Mouse (Mus musculus) CD4-positive, CD25-positive, alpha-beta regulatory T cell, adult 4 months (primary cell): ENCODE data around the gene Pgm5. TPM values are rescaled to one million over a fixed set of nuclear protein-coding genes. Genes with fewer than 3 reads are reported as not detected.
"Not testable (repeated sequence)": the region's sequence is repeated elsewhere in the genome, so short reads cannot be mapped to it uniquely, and the experiment has no call there.

ENCODE experiments used
- ATAC-seq: one replicate; pipeline ENCODE4 v1.8.0; 2017
- polyA plus RNA-seq, 2 experiments: library from polyadenylated mRNA; unstranded; fragments of 100-300 nt; shearing (Covaris generic); gene quantifications; one replicate each; pipeline ENCODE4 v1.2.1; 2017

Gene Pgm5
- polyA plus RNA-seq, 2 experiments from 2014 or later: not detected

DNA sequence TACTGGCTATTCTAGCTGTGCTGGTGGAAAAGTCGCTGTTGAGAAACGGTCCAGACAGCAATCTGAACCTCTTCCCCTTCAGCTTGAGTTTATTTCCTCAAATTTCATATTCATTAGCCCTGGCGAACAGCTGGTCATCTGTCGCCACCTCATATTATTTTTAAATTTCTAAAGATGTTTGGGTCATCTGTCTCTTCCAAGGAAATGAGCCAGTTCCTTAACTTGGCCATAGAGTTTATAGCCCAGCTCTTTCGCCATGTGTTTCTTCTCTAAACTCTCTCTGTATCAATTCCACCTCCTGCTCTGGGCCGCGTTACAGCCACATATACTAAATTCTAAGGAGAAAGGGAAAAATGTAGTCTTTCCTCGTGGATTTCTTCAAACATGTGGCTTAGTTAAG, 158.0 kb downstream of the Pgm5 start:
- no peak for ATAC-seq

DNA sequence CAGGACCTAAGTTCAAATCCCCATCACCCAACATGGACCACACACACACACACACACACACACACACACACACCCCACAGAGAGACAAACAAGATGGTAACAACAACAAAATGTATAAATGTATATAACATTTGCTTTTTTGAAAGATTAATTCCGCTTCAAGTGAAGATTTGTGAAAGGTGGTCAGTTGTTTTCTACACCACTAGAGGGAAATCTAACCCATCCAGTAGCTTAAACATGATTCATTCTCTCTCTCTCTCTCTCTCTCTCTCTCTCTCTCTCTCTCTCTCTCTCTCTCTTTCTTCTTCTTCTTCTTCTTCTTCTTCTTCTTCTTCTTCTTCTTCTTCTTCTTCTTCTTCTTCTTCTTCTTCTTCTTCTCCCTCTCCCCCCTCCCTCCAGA, 158.5 kb downstream of the Pgm5 start:
- ATAC-seq: not testable (repeated sequence)

- no peak for ATAC-seq
These were observed 159.9 kb downstream of the Pgm5 start for GRCm38 (mm10) chr19:24701716-24702115.

DNA sequence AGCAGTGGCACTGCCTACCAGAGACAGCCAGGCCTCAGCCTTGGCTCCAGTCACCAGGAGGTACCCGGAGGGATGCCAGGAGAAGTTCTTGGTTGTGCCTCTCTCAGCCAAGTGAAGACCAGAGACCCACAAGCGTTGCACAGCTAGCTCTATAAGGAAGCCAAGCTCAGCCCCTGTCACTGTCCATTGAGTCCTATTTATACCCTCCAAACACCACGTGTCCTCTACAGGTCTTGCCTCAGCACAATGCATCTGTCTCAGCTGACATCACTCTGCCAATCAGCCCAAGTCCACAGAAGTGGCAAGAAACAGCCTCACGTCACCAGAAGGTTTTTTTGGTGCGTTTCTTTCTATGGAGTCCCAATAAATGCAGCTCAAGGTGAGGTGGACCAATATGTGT, 161.0 kb downstream of the Pgm5 start:
- no peak for ATAC-seq

DNA sequence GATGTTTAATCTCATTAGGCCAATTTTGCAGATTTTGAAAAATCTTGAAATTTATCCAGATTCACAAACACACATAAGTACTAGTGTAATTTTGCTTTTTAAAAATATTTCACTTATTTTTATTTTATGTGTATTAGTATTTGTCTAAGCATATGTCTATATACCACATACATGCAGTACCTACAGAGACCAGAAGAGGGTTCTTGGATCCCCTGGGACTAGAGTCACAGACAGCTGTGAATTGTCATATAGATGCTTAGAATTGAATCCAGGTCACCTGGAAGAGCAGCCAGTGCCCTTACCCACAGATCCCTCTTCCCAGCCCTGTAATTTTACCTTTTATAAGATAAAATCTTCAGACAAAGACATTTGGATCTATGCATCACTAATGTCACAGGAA, 161.7 kb downstream of the Pgm5 start:
- no peak for ATAC-seq

- no peak for ATAC-seq
These were observed 162.5 kb downstream of the Pgm5 start for GRCm38 (mm10) chr19:24699196-24699595.

- ATAC-seq: no peak
These were observed 163.0 kb downstream of the Pgm5 start for GRCm38 (mm10) chr19:24698651-24699050.

DNA sequence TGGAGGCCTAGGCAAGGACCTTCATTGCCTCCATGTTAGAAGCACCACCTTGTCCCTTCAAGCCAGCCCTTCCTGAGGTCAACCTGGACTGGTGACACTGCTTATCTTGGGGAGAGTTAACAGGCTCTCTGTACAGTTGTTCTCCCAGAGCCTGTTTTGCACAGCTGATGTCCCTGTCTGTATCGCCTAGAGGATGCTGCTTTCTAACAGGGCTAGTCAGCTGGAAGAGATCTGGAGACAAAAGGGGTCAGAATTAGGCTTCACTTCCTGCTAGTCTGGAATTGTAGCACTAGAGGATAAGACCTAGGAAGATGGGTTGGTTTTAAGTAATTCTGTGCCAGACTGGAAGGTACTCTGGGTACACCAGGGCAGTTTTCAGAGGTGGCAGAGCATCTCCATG, 163.7 kb downstream of the Pgm5 start:
- ATAC-seq: no peak

- ATAC-seq: no peak
These were observed 169.0 kb downstream of the Pgm5 start for GRCm38 (mm10) chr19:24692691-24693090.

- ATAC-seq: no peak
These were observed 172.1 kb downstream of the Pgm5 start for GRCm38 (mm10) chr19:24689531-24689930.

- no peak for ATAC-seq
These were observed 173.3 kb downstream of the Pgm5 start for GRCm38 (mm10) chr19:24688327-24688726.

- no peak for ATAC-seq
These were observed 175.2 kb downstream of the Pgm5 start for GRCm38 (mm10) chr19:24686411-24686810.

DNA sequence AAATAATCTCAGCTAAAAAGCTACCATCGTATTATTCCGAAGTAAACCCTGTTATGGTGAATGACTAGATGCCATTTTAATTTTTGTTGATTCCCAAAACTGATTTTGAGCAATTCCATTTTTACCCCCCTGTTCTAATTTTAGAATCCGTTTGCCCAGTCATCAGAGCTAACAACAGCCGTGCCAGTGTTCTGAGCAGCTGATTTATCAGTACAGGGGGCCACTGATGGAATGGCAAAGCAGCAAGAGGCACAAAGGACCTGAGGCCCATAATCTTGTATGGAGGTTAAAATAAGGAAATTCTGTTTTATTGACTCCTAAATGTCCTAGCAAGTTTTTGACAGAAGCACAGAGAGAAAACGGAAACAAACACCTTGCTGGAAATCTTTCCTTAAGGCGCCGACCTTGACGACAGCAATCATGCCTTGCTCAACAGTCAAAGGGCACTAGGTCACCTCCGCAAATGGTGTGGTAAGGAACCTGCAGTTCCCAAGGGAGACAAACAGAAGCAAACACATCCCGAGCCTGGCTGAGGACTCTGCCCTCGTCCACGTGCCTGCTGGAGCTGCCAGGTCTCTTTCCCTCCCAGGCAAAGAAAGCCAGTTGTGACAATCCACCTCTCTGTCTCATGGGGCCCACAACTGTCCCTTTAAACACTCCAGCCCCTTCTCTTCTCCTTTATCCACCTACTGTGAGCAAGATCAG, 178.5 kb downstream of the Pgm5 start:
- ATAC-seq: no peak

DNA sequence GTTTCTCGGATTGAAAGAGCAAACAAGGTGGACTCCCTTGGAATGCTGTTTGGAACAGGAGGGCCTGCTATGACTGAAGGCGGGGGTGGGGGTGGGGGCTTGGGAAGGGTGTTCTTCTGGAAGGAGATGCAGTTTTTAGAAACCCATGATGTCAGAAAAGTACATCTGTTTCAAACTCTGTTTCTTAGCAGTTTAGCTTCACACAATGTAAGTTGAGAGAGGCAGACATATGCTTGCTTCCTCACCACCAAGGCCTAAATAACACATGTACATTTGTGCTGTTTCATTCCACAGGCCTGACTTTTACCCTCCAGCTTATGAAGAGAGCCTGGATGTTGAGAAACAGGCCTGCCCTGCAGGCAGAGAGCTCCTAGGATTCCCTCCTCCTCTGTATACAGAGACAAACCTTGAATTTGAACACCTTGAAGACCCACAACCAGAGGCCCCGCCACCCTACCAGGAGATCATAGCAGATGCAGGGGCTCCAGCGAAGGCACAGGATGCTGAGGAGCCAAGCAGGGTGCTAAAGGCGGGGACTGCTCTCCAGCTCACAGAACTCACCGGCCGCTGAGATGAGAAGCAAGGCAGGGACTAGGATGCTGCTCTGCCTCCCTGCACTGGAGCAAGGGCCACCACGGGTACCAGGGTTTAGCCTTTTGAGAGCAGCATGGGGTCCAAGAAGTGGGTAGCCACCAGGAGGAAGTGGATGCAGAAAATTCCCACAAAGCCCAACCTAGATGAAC, 184.2 kb downstream of the Pgm5 start:
- no peak for ATAC-seq

DNA sequence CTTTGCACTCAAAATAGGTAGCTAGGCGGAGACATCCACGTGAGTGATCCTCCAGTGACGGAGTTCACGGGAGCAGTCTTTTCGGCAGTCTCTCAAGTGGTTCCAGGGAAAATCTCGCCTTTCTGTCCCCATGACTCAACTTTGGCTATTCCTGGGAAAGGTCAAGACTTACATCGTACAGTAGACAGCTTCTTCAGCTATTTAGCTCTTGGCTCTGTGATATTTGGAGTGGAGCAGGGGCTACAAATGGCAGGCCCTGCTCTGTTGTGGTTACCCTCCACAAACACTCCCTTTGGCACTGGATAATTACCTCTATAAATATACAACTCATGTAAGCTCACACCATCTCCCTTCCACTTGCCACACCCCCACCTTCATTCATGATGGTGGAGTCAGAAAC, 185.2 kb downstream of the Pgm5 start:
- no peak for ATAC-seq

DNA sequence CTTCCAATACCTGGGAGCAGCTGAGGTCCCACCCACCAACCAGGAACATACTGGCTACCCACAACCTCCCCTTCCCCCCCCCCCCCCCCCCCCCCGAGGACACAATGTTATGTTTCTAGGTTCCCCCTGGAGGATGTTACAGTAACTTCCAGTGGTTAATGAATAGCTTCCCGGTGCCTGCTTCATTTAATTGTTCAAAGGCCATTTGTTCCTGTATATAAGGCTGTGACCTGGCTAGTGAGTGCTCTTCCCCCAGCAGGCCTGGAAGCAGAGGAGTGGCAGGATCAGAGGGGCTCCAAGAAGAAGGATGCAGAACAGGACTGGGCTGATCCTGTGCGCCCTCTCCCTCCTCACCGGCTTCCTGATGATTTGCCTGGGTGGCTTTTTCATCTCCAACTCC, 187.9 kb downstream of the Pgm5 start, which contains the start of gene Tmem252:
Gene Tmem252 (plus strand): TSS at position 247 of the 400 bp plus-strand sequence.
- no peak for ATAC-seq

DNA sequence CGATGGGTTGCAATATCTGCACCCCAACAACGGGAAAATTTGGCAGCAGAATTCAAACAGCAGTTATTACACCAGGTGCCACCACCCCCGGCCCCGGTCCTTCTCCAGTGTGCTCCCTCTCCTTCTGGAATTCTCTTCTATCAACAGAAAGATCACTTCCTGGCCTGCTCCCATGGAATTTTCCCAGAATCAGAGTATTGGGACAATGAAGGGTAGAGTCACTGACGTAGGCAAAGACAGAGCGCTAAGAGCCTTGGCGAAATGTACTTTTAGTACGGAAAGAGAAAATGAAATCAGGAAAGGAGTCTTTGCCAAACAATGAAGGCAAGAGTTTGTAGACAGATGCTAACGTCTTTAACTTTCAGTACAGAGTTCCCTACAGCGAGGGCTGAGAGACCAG, 188.3 kb downstream of the Pgm5 start:
- ATAC-seq: no peak

DNA sequence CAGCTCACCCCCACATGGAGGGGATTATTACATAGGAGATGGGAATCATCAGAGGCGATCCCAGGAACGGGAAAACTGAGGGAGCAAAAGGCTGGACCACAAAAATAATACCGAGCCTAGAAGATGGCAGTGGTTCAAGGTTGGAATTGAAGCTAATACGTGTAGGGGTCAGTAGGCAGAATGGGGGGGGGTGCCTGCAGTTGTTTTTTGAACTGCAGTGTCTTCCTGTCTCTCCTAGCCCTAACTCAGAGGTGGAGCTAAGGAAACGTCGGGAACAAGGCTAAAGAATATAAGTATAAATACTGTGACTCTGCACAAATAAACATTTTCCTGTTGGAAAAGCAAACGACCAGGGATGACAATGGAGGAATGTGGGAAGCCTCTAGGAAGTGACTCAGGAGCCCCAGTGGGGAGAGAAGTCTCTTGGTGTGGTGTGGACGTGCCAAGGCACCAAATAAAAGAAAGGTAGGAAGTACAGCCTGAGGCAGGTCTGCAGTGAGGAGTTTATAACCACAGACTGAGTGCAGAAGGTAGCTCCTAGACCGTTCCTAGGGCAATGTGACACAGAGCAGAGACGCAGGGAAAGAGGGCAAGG, 189.2 kb downstream of the Pgm5 start:
- no peak for ATAC-seq

DNA sequence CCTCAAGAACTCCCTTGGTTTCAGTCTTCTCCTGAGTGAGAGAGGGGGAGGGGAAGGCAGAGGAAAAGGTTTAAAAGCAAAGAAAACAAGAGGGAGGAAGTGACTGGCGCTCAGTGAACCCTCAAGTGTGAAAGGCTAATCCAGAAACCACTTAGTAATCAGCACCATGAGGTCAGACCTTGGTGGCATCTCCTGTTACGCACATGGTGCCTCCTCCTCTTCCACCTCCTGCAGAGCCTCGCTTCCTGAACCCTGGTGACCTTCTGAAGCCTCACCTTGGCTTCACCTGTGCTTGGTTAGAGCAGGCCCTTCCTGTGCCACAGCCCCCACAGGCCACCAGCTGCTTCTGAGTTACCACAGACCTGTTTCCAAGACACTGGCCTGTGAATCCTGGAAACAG, 190.1 kb downstream of the Pgm5 start:
- ATAC-seq: no peak

DNA sequence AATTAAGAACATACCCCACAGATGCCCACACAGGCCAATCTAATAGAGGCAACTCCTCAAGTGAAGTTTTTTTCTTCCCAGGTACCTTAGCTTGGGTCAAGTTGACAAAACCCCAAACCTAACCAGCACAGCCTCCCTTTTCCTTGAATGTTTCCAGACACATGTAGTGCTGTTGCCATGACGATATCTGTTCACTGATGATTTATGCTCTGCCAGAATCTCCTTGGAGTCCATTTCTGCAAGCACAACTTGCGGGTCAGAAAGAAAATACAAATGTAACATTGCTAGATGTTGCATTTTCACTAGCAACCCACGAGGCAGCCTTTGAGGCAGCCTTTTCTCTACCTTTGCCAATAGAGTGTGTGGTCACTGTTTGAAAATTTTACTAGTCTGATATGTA, 194.1 kb downstream of the Pgm5 start:
- ATAC-seq: no peak

GRCm38 (mm10) chr19:24665771-24666170, 195.9 kb downstream of the Pgm5 start:
- ATAC-seq: no peak

DNA sequence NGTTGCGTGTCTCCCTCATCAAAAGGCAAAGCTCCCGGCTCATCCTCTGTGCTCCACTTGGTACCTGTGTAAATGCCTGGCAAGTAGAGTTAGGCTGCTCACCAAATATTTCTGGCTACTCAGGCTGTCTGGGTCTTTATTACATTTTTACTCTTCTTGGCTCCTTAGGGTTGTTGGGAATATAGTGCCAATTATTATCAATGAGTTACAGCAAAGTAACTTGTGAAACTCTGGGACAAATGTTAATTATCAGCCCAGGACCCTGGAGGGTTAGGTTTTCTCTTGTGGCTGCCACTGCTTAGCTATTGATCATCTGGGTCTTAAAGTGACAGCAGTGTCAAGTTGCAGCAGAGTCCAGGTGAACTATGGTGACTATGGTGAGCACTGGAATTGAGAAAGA, 199.3 kb downstream of the Pgm5 start:
- ATAC-seq: no peak

DNA sequence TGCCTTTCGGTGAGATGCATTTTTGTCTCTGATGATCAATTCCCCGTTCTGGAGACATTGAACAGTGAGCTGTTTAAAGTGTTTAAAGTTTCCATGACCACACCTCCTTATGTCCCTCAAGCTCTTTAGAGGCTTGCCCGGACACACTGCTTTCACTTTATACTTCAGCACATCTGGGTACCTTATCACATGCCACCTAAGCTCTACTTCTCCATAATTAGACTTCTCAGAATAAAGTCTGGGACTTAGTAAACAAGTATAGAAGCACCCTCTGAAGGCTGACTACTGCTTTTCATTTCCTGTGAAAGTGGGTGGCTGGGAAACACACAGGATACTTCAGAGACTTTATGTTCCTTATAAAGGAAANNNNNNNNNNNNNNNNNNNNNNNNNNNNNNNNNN, 204.7 kb downstream of the Pgm5 start:
- peak; percentile 63 for ATAC-seq

DNA sequence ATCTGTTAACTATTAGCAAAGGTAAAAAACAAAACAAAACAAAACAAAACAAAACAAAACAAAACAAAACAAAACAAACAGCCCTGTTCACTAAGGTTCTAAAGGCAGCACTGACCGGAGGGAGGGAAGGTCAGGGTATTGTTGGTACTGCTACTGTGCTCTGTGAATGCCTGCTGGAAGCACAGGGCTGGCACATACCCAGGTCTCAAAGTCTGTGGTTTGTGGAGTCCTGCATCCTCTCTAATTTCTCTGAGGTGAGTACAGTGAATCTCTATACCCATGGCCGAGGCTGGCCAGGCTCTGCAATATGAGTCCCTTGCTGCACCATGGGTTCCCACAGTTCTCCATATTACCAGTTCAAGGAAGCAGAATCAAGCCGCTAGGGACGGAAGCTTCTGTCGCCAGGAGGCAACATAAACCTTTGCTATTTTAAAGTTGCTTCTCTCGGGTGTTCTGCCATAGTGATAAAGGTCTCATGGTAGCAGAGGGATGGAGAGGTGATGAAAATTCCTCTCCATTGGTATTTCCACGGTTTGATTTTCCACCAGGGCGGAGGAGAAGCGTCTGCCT, 208.3 kb downstream of the Pgm5 start:
- no peak for ATAC-seq
